Mouse (Mus musculus) liver, embryonic 13.5 days (tissue): ENCODE results near the gene Afmid. TPM values are rescaled to one million over a fixed set of nuclear protein-coding genes. Genes with fewer than 3 reads are reported as not detected.
A peak's percentile ranks its signal among the peaks of the same experiment; 100 is the strongest.

Experiments
- ATAC-seq: fragments of 200-750 bp; cut with Nextera tagmentation; 2 replicates; pipeline ENCODE4 v1.8.0; 2017; ENCODE audit warnings: low read depth, mild to moderate bottlenecking, moderate number of reproducible peaks, moderate library complexity
- DNase-seq: peaks from one replicate; pipeline ENCODE4 v3.0.0; 2022
- H3K27ac ChIP-seq: fragments of 300-500 bp; sonication (generic); 2 replicates; pipeline ENCODE4 v1.5.1; 2015; ENCODE audit warnings: moderate library complexity, mild to moderate bottlenecking, inconsistent platforms
- H3K27me3 ChIP-seq: fragments of 300-500 bp; sonication (generic); 2 replicates; pipeline ENCODE4 v1.6.1; 2015; ENCODE audit warnings: mild to moderate bottlenecking, inconsistent platforms
- H3K36me3 ChIP-seq: fragments of 300-500 bp; sonication (generic); 2 replicates; pipeline ENCODE4 v1.6.1; 2015; ENCODE audit warnings: mild to moderate bottlenecking, inconsistent platforms
- H3K4me1 ChIP-seq: fragments of 300-500 bp; sonication (generic); replicated peaks from 2 replicates; pipeline ENCODE4 v1.6.1; 2015; ENCODE audit warnings: inconsistent platforms
- H3K4me2 ChIP-seq: fragments of 300-500 bp; sonication (generic); 2 replicates; pipeline ENCODE4 v1.6.1; 2015; ENCODE audit warnings: inconsistent platforms, mild to moderate bottlenecking, moderate library complexity
- H3K4me3 ChIP-seq: fragments of 300-500 bp; sonication (generic); replicated peaks from 2 replicates; pipeline ENCODE4 v1.5.1; 2015; ENCODE audit warnings: mild to moderate bottlenecking, inconsistent platforms
- H3K9ac ChIP-seq: fragments of 300-500 bp; sonication (generic); 2 replicates; pipeline ENCODE4 v1.6.1; 2015; ENCODE audit warnings: mild to moderate bottlenecking, inconsistent platforms
- H3K9me3 ChIP-seq: fragments of 300-500 bp; sonication (generic); replicated peaks from 2 replicates; pipeline ENCODE4 v1.6.1; 2016; ENCODE audit warnings: inconsistent platforms
- WGBS: fragments of 180-500 bp; shearing (Covaris S2); methylation state at CpG from one replicate; pipeline ENCODE4 v1.1.7; 2015; ENCODE audit not compliant: insufficient replicate concordance; 5-methylcytosine and 5-hydroxymethylcytosine counted together
- polyA plus RNA-seq: library from polyadenylated mRNA; unstranded; fragments of >200 nt; fragmentation: Nextera tagmentation; extraction: Ambion mirVana; gene quantifications from 2 replicates; pipeline ENCODE4 v1.2.1, GENCODE M21; 2015

Afmid gene
- polyA plus RNA-seq, 1 experiment from 2014 or later: 7.8 TPM

GRCm38 (mm10) chr11:117882208-117882607 is 56.5 kb downstream of the Afmid start:
- no peak overlapping the region for H3K4me3 ChIP-seq
- ATAC-seq: no peak
- H3K9ac ChIP-seq: no peak overlapping the region
- H3K27me3 ChIP-seq: 0 out of 2 replicates have a peak, but pooled peaks cover 3% of the 10 kb centered on the region
- peak overlapping the region; percentile 64 for H3K27ac ChIP-seq
- no peak for DNase-seq
- WGBS: 69% methylated on average over 1 of the region's 1 CpGs
- no peaks in the 10 kb centered on the region for H3K9me3 ChIP-seq
- H3K4me1 ChIP-seq: peaks cover 50% of the 10 kb centered on the region
- H3K36me3 ChIP-seq: no peaks in the 10 kb centered on the region
- no peak overlapping the region for H3K4me2 ChIP-seq

GRCm38 (mm10) chr11:117886000-117886399 is 60.3 kb downstream of the Afmid start:
- no peak for ATAC-seq
- no peak overlapping the region for H3K9ac ChIP-seq
- peak overlapping the region; percentile 29; the same call in 1 of the 2 replicates for H3K27ac ChIP-seq
- WGBS: 21% methylated on average over 5 of the region's 5 CpGs
- H3K4me2 ChIP-seq: no peak overlapping the region
- no peak for DNase-seq
- H3K9me3 ChIP-seq: no peaks in the 10 kb centered on the region
- H3K36me3 ChIP-seq: no peaks in the 10 kb centered on the region
- peaks cover 51% of the 10 kb centered on the region for H3K4me1 ChIP-seq
- H3K27me3 ChIP-seq: peaks cover 32% of the 10 kb centered on the region
- no peak overlapping the region for H3K4me3 ChIP-seq

GRCm38 (mm10) chr11:117888168-117888852 is 62.6 kb downstream of the Afmid start:
- Histone ChIP-seq H3K4me1 (peaks cover 40% of the 10 kb centered on the region), H3K9me3 (no peaks in the 10 kb centered on the region), H3K9ac (peak overlapping the region; percentile 1; the same call in 1 of the 2 replicates), H3K4me3 (no peak overlapping the region), H3K27me3 (peaks cover 40% of the 10 kb centered on the region), H3K27ac (no peak overlapping the region), H3K36me3 (no peaks in the 10 kb centered on the region), H3K4me2 (no peak overlapping the region)
- ATAC-seq (no peak), DNase-seq (no peak)
- 55% methylated on average over 20 of the region's 20 CpGs for WGBS

GRCm38 (mm10) chr11:117888853-117889822 is 63.4 kb downstream of the Afmid start:
- peak overlapping the region; percentile 6; the same call in 1 of the 2 replicates for H3K9ac ChIP-seq
- H3K9me3 ChIP-seq: no peaks in the 10 kb centered on the region
- DNase-seq: no peak
- H3K4me3 ChIP-seq: 0 out of 2 replicates have a peak overlapping the region, but pooled peaks have one; percentile 9
- H3K4me2 ChIP-seq: peak overlapping the region; percentile 33
- peaks cover 40% of the 10 kb centered on the region for H3K4me1 ChIP-seq
- no peak overlapping the region for H3K27ac ChIP-seq
- H3K36me3 ChIP-seq: no peaks in the 10 kb centered on the region
- H3K27me3 ChIP-seq: peaks cover 40% of the 10 kb centered on the region
- WGBS: 29% methylated on average over 33 of the region's 33 CpGs
- ATAC-seq: no peak

Other genes starting within 250 kb of the Afmid start
- gene Tnrc6c, start 171.6 kb upstream of the Afmid start, polyA plus RNA-seq: 2.8 and 2.9 TPM in 2 replicates
- 16.0 and 16.2 TPM in 2 replicates for gene Tmc8, start 43.8 kb upstream of the Afmid start, polyA plus RNA-seq
- 53.0 and 53.7 TPM in 2 replicates for gene Tmc6, start 43.7 kb upstream of the Afmid start, polyA plus RNA-seq
- 78.8 and 85.7 TPM in 2 replicates for gene 6030468B19Rik, start 28.3 kb upstream of the Afmid start, polyA plus RNA-seq
- gene Gm20708, start 16.3 kb upstream of the Afmid start, polyA plus RNA-seq: 0.30 TPM in 1 of 2 replicates, not detected in the other
- gene Syngr2, start 16.3 kb upstream of the Afmid start, polyA plus RNA-seq: 50.5 and 55.3 TPM in 2 replicates
- gene Tk1, start 168 bp downstream of the Afmid start, polyA plus RNA-seq: 150 TPM in 2 replicates
- 407 and 437 TPM in 2 replicates for gene Birc5, start 23.3 kb downstream of the Afmid start, polyA plus RNA-seq
- gene Tmem235, start 34.8 kb downstream of the Afmid start, polyA plus RNA-seq: not detected in 2 replicates
- 1.4 and 1.9 TPM in 2 replicates for gene Tha1, start 47.6 kb downstream of the Afmid start, polyA plus RNA-seq
- gene Socs3, start 144.1 kb downstream of the Afmid start, polyA plus RNA-seq: 6.7 and 6.9 TPM in 2 replicates
- 18.1 and 19.4 TPM in 2 replicates for gene Pgs1, start 160.4 kb downstream of the Afmid start, polyA plus RNA-seq